Mouse (Mus musculus): ENCODE measurements at regions not wholly inside any gene's neighbourhood (a gene's known extent, or its start where the extent isn't known, plus 50 kb on each side); places are given as distances from the start of the nearest gene placed in this dataset.

DNA sequence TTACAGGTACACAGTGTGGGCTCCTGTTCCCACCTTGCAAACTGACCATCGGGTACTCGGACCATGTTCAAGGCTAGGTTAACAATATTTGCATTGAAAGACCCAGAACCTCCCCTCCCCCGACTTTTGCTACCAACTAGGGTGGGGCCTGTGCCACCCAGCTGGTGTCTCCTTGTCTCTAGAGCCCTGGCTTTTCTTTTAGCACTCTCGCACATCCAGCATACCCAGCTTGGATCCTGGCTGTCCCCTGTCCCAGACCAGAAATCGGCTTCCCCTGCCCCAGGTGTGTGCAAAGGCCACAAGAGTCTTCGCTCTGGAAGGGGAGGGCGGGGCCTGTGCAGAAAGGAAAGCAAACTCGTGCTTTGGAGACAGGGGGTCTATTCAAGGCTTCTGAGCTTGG, 139.8 kb upstream of the Tbl1xr1 start:
- WGBS: 6% methylated on average over 8 of the region's 8 CpGs
- peak; percentile 31 for DNase-seq (ENCODE audit: low spot score)
- Histone ChIP-seq H3K27me3 (replicated peaks; ENCODE audit: low read depth, poor library complexity, severe bottlenecking) (no peaks in the 10 kb centered on the region), H3K36me3 (replicated peaks) (no peaks in the 10 kb centered on the region), H3K9me3 (no peaks in the 10 kb centered on the region), H3K27ac (replicated peaks) (peak overlapping the region; percentile 80), H3K4me3 (peak overlapping the region; percentile 39), H3K4me1 (peaks cover 47% of the 10 kb centered on the region)

DNA sequence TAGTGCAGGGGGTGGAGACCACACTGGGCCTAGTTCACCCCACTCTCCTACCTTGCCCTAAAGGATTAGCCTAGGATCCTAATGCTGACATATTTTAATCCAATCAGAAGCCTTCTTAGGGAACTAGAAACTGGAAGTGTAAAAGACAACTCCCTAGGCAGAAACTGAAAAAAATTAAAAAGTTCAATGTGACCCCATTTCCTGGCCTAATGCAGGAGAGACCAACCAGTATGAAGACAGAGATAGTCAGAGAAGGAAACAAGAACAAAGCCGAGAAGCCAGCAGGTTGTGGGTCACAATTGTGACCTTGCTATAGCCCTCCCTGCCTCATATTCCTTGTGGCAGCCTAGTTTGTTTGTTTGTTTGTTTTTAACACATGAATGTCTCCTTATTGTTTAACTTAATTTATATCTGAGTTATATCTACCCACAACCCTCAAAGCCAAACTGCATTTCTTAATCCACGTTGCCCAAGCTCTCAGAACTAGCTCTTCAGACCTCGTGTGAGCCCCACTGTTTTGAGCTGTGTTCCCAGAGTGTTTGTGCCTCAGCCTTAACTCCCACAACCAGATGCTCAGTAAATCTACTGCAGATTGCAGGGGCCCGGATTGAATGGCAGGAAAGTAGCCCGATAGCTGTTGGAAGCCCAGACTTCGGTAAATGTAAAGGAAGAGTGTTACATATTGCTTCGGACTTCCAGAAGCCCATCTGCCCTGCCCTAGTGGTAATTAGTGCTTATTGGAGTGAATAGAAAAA, 139.0 kb upstream of the Tbl1xr1 start:
- Histone ChIP-seq H3K27ac (replicated peaks) (peak overlapping the region; percentile 80), H3K4me1 (peaks cover 47% of the 10 kb centered on the region), H3K27me3 (replicated peaks; ENCODE audit: low read depth, poor library complexity, severe bottlenecking) (no peaks in the 10 kb centered on the region), H3K36me3 (replicated peaks) (no peaks in the 10 kb centered on the region), H3K4me3 (no peak overlapping the region), H3K9me3 (no peaks in the 10 kb centered on the region)
- peak; percentile 39 for DNase-seq (ENCODE audit: low spot score)
- WGBS: 34% methylated on average over 7 of the region's 7 CpGs

DNA sequence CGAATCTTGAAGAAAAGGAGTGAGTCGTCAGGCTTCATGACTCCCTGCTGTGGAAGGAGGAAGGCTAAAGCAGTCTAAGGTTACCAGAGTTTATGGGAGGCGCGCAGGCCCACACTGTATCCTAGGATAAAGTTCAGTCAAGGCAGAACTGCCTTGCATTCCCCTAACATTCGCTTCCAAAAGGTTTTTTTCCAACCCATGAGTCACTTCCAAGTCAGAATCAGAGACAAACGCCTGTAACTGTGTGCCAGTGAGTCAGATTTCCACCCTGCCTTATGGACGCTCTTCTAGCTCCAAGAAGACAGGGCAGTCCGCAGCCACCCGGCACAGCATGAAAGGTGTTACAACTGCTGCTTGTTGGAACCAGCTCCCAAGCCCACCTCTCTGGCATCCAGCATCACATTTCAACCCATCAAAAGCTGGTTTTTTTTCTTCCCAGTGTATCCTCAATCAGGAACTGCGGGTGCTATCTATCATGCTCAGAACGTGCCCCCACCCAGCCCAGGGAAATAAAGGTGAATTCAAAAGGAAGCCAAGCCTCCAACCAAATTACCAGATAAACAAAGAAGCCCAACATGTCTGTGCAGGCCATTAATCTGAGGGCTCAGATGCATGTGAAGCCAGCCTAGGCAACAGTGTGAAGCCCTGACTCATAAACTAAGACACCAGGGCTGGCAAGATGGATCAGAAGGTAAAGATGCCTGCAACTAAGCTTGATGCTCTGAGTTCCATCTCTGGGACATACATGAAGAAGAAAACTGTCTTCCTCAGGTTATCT, 138.2 kb upstream of the Tbl1xr1 start:
- H3K4me1 ChIP-seq: peaks cover 47% of the 10 kb centered on the region
- 60% methylated on average over 11 of the region's 11 CpGs for WGBS

DNA sequence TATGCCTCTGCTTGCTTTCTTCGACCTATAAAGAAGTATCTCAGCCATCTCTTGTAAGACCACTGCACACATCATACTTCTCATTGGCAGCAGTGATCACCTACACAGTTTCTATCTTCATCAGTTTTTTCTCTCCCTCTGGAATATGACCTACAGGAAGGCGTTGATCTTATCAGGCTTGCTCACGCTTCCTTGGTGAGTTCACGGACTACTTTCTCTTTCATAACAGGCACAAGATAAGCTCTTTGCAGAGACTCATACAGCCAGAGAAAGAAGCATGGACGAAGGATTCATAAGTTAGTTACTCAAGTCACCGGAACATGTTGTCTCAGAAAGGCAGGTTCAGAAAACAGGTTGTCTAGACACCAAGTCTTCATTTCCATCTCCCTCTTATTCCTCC, 136.7 kb upstream of the Tbl1xr1 start:
- Histone ChIP-seq H3K9me3 (no peaks in the 10 kb centered on the region), H3K36me3 (replicated peaks) (no peaks in the 10 kb centered on the region), H3K4me3 (no peak overlapping the region), H3K27ac (replicated peaks) (no peak overlapping the region), H3K4me1 (peaks cover 46% of the 10 kb centered on the region), H3K27me3 (replicated peaks; ENCODE audit: low read depth, poor library complexity, severe bottlenecking) (no peaks in the 10 kb centered on the region)
- DNase-seq (ENCODE audit: low spot score): no peak
- WGBS: 92% methylated on average over 6 of the region's 6 CpGs

More for the DNA sequence above, 138.2 kb upstream of the Tbl1xr1 start:
- no peak for DNase-seq (ENCODE audit: low spot score)
- Histone ChIP-seq H3K9me3 (no peaks in the 10 kb centered on the region), H3K27me3 (replicated peaks; ENCODE audit: low read depth, poor library complexity, severe bottlenecking) (no peaks in the 10 kb centered on the region), H3K4me3 (no peak overlapping the region), H3K36me3 (replicated peaks) (no peaks in the 10 kb centered on the region), H3K27ac (replicated peaks) (peak overlapping the region; percentile 44; the same call in 1 of the 2 replicates)

DNA sequence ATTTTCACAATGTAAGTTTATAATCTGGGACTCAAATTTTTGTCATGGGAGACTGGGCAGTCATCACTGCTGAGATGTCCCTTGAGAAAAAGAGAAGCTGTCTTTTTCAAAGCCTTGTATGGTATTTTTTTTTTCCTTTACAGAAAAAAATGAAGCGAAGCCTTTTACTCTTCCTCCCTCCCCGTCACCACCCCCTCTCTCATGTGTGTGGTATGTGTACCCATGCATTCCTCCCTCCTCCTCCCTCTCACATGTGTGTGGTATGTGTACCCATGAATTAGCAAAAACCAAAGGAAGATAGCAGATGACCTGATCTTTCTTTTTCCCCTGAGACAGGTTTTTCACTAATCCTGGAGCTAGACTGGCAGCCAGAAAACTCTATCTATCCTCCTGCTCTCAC, 134.9 kb upstream of the Tbl1xr1 start:
- Histone ChIP-seq H3K27ac (replicated peaks) (no peak overlapping the region), H3K4me3 (no peak overlapping the region), H3K27me3 (replicated peaks; ENCODE audit: low read depth, poor library complexity, severe bottlenecking) (no peaks in the 10 kb centered on the region), H3K4me1 (peaks cover 30% of the 10 kb centered on the region), H3K9me3 (no peaks in the 10 kb centered on the region), H3K36me3 (replicated peaks) (no peaks in the 10 kb centered on the region)
- 82% methylated on average over 2 of the region's 2 CpGs for WGBS
- DNase-seq (ENCODE audit: low spot score): no peak

DNA sequence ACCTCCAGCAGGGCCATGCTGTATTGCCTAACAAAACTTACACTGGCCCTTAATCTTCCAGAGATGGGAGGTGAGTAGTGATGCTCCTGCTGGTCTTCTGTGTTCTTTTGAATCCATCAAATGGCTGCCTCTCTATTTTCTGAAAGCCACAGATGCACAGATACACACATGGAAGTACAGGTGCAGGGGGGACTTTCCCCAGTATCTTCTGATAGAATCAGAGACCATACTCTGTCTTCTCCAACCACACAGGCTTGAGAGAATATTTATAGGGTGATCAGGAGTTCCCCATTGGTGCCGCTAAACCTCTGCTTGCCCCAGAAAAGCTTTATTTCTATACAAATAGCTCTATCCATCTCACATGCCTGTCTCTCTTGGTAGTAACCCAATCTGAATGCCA, 133.5 kb upstream of the Tbl1xr1 start:
- Histone ChIP-seq H3K27me3 (replicated peaks; ENCODE audit: low read depth, poor library complexity, severe bottlenecking) (no peaks in the 10 kb centered on the region), H3K27ac (replicated peaks) (no peak overlapping the region), H3K9me3 (no peaks in the 10 kb centered on the region), H3K4me3 (no peak overlapping the region), H3K4me1 (peaks cover 22% of the 10 kb centered on the region), H3K36me3 (replicated peaks) (no peaks in the 10 kb centered on the region)
- 94% methylated on average over 1 of the region's 1 CpGs for WGBS
- no peak for DNase-seq (ENCODE audit: low spot score)

DNA sequence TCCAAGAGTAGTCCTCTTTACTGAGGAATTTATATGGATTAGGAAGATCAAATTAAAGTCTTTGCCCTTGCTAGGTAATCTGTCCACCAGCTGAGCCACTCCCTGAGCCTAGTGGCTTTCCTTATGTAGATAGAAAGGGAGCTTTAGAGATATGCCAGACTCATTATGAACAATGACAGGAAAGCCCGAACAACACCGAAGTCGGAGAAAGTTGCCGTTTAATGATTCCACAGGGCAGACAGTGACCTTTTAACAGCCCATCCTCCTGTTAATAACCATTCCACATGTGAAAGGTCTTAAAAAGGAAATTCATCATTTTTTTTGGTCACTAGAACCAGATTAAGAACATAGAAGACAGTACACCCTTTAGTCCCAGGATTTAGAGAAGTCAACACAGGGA, 130.7 kb upstream of the Tbl1xr1 start:
- Histone ChIP-seq H3K4me1 (peaks cover 18% of the 10 kb centered on the region), H3K36me3 (replicated peaks) (no peaks in the 10 kb centered on the region), H3K9me3 (no peaks in the 10 kb centered on the region), H3K27ac (replicated peaks) (no peak overlapping the region), H3K27me3 (replicated peaks; ENCODE audit: low read depth, poor library complexity, severe bottlenecking) (no peaks in the 10 kb centered on the region), H3K4me3 (no peak overlapping the region)
- DNase-seq (ENCODE audit: low spot score): no peak
- WGBS: 76% methylated on average over 4 of the region's 4 CpGs

DNA sequence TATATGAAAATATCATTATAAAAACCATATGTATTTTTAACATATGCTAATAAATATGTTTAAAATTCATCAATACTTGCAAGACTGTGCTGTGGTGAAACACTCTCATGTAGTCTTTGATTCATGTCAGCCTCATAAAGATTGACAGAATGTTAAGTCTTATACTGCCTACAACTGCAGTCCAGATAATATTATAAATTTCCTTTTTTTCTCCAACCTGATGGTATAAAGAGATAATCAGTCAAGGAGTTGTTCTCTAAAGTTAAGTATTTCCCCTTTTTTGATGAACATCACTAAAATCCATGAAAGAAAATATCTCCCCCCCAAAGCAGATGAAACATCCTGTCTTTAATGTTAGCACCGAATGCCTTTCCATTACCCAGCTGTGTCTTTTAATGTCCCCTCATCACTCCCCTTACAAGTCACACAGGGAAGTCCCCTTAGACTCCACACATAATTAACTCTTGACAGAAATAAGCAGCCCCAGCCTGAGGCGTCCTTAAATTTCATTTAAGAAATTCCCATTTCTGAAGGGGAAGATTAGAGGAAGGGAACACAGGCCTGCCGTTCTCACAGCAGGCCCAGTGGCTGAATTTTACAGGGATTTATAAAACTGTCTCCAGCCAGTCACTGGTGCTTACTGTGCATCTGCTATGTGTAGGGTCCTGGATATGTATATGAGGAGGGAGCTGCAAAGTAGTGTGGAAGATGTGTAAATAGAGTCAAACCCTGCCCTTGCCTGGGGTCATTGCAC, 129.0 kb upstream of the Tbl1xr1 start:
- H3K36me3 ChIP-seq (replicated peaks): no peaks in the 10 kb centered on the region
- no peak for DNase-seq (ENCODE audit: low spot score)
- H3K9me3 ChIP-seq: no peaks in the 10 kb centered on the region
- no peak overlapping the region for H3K4me3 ChIP-seq
- H3K27ac ChIP-seq (replicated peaks): no peak overlapping the region
- WGBS: 31% methylated on average over 3 of the region's 3 CpGs
- H3K27me3 ChIP-seq (replicated peaks; ENCODE audit: low read depth, poor library complexity, severe bottlenecking): no peaks in the 10 kb centered on the region
- peaks cover 21% of the 10 kb centered on the region for H3K4me1 ChIP-seq

DNA sequence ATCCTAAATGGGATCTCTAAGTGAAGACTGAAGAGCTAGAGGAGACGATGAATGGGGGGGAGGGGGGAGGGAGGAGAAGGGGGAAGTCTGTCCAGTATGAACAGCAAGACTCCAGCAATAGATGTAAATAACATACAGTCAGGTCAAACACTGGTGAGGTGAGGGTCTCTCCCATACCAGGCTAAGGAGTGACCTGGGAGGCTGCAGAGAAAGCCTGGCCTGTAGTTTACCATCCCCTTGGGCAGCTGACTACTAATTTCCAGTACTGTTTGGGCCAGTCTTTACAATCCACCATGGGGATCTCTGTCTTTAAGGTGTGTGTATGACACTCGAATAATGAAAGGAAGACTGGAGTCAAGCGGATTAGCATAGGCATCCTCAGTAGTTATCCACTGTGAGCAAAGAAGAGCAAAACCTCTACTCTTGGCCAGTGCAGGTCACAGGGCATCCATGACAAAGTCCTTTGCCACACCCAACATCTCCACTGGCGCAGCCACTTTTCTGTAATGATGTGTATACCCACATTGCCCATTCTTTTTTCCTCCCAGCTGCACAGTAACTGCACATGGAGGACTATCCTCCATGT, 128.3 kb upstream of the Tbl1xr1 start:
- Histone ChIP-seq H3K36me3 (replicated peaks) (no peaks in the 10 kb centered on the region), H3K4me3 (no peak overlapping the region), H3K27me3 (replicated peaks; ENCODE audit: low read depth, poor library complexity, severe bottlenecking) (no peaks in the 10 kb centered on the region), H3K9me3 (no peaks in the 10 kb centered on the region), H3K27ac (replicated peaks) (no peak overlapping the region), H3K4me1 (peaks cover 27% of the 10 kb centered on the region)
- DNase-seq (ENCODE audit: low spot score): no peak
- 68% methylated on average over 4 of the region's 4 CpGs for WGBS

DNA sequence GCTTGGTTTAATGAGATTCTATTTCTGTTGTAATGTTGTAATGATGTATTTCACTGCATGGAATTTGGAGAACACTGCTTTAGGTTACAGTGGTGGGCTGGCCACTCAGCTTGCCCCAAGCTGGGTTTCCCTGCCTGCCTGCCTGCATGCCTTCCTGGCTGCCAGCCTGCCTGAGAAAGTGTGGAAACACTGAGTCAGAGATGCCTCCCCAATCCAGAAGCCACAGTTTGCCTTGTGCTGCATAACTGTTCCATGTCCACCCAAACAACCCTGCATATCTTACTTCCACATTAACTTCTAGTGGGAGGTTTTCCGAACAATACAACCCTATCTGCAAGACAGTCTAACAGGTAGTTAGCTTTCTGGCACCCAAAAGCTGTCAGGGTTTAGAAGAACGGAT, 127.0 kb upstream of the Tbl1xr1 start:
- Histone ChIP-seq H3K9me3 (no peaks in the 10 kb centered on the region), H3K36me3 (replicated peaks) (no peaks in the 10 kb centered on the region), H3K4me1 (peaks cover 21% of the 10 kb centered on the region), H3K27ac (replicated peaks) (no peak overlapping the region), H3K27me3 (replicated peaks; ENCODE audit: low read depth, poor library complexity, severe bottlenecking) (no peaks in the 10 kb centered on the region), H3K4me3 (no peak overlapping the region)
- WGBS: 85% methylated on average over 2 of the region's 2 CpGs
- no peak for DNase-seq (ENCODE audit: low spot score)

DNA sequence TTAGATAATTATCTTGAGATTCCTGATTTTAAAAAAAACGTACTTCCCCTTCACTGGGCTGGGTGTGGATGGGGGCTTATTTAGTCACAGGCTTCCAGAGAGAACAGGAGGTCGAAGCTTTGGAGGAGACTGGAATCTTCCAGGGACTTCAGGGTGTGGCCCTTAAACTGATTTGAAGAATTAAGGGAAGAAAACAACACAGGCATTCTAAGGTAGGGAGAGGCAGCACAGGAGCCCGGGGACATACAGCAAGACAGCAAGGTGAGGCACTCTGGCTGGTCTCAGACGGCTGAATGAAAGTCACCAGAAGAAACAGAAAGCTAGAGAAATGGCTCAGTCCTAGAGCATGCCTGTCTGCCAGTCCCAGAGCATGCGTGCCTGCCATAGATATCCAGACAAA, 125.9 kb upstream of the Tbl1xr1 start:
- WGBS: 77% methylated on average over 5 of the region's 5 CpGs
- no peak overlapping the region for H3K27ac ChIP-seq (replicated peaks)

DNA sequence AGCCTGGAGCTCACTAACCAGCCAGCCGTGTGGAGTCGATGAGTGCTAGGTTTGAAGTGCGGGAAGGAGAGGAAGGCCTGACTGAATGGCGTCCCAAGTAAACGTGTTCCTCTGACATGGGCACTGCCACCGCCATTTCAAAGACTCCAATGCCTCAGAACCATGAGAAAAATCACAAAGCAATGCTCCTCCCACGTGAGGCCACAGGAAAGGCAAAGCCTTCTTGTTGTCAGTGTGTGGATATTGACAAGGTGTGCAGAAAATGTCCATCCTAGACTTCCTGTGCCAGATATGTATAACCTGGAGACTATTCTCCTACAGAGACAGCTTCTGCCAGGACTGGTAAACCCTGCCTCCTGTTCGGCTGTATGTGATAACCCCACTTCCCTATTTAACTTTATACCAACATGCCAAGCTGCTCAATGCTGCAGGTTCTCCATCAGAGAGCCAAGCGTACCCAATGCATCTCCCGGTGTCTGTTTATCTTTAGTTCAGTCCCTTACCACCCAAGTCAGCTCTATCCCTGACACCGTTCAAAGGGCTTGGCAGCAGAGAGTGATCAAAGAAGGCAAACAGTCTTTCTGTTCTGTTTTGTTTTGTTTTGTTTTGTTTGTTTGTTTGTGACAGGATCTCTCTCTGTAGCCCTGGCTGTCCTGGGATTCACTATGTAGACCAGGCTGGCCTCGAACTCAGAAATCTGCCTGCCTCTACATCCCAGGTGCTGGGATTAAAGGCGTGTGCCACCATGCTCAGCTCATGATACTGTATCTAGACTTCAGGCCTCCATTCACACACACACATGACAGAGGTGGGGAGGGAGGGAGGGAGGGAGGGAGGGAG, 124.8 kb upstream of the Tbl1xr1 start:
- no peak for DNase-seq (ENCODE audit: low spot score)
- Histone ChIP-seq H3K4me1 (peaks cover 20% of the 10 kb centered on the region), H3K27me3 (replicated peaks; ENCODE audit: low read depth, poor library complexity, severe bottlenecking) (no peaks in the 10 kb centered on the region), H3K27ac (replicated peaks) (no peak overlapping the region; the same call in 1 of the 2 replicates), H3K9me3 (no peaks in the 10 kb centered on the region), H3K36me3 (replicated peaks) (no peaks in the 10 kb centered on the region), H3K4me3 (no peak overlapping the region)
- 87% methylated on average over 13 of the region's 13 CpGs for WGBS

More for the DNA sequence above, 125.9 kb upstream of the Tbl1xr1 start:
- Histone ChIP-seq H3K9me3 (no peaks in the 10 kb centered on the region), H3K4me3 (no peak overlapping the region), H3K4me1 (peaks cover 20% of the 10 kb centered on the region), H3K36me3 (replicated peaks) (no peaks in the 10 kb centered on the region), H3K27me3 (replicated peaks; ENCODE audit: low read depth, poor library complexity, severe bottlenecking) (no peaks in the 10 kb centered on the region)
- DNase-seq (ENCODE audit: low spot score): no peak
